Mouse (Mus musculus) ES-Bruce4 (cell line): ENCODE data around the gene Hoxd8.

Source experiments
- CTCF ChIP-seq: IDR thresholded peaks from one replicate; pipeline ENCODE4 v1.8.1; 2011; ENCODE audit warnings: low read depth, low read length
- EP300 ChIP-seq: IDR thresholded peaks from 2 replicates; pipeline ENCODE4 v1.6.1; 2011; ENCODE audit warnings: low read depth, low read length; ENCODE audit not compliant: insufficient read depth
- POLR2A ChIP-seq: IDR thresholded peaks from one replicate; pipeline ENCODE4 v1.8.1; 2011; ENCODE audit warnings: low read length; ENCODE audit not compliant: insufficient read depth

DNA sequence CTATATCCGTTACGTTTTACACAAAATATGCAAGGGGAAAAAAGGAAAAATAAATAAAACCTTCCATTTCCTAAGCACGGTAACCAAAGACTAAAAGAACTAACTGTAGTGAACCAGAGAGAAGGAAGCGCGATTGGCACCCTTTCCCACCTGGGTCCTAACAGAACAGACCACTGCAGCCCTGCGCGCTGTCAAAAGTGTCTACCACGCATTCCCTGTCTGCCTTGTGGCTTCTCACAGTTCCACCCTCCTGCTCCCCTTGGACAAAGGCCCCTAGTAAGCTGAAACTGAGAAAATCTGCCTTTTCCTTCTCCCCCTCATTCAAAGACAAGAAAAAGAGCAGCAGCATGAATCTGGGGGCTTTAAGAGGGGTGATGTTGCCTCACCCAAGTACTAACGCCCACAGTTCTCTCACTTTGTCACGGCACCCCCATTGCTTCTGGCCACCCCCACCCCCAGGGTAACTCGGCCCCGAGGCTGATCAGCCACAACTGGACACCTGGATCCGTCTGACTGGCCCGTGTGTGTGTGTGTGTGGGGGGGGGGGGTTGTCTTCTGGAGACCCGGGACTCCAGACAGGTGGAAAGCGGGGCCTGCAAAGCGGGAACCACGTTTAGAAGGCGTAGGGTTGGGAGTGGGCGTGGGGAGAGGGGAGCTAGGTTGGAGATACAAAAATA is 49.5 kb upstream of the Hoxd8 start:
- TF ChIP-seq POLR2A (no peak), EP300 (no peak), CTCF (no peak)
